Mouse (Mus musculus): ENCODE data around the gene Tlk2. TPM values are rescaled to one million over a fixed set of nuclear protein-coding genes. Genes with fewer than 3 reads are reported as not detected.

Gene Tlk2
- 47.1 and 48.3 TPM in 2 replicates for polyA plus RNA-seq (2012; rRNA removed)

DNA sequence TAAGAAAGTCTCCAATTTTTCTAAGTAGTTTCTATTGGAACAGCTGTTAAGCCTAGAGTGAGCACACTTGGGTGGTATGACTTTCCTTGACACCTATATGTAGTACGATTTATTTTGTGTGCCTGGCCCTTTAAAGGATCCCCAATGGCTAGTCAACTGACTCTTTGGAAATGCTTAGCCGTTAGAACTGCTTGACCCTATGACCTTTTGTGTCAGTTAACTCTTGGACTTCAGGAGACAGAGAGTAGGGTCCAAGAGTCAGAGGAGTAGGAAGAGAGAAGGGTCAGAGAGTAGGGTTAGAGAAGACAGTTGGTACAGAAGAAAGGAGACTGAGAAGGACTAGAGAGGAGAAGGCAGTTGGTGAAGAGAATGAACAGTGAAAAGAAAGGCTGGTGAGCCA is at the start of gene Tlk2:
Gene Tlk2 (plus strand): TSS at position 292 of the 400 bp plus-strand sequence.

GRCm38 (mm10) chr11:105146593-105146992 is 32.0 kb upstream of the Tlk2 start, which contains the start of gene Gm10842:
Gm10842 (plus strand) TSS chr11:105146893.

DNA sequence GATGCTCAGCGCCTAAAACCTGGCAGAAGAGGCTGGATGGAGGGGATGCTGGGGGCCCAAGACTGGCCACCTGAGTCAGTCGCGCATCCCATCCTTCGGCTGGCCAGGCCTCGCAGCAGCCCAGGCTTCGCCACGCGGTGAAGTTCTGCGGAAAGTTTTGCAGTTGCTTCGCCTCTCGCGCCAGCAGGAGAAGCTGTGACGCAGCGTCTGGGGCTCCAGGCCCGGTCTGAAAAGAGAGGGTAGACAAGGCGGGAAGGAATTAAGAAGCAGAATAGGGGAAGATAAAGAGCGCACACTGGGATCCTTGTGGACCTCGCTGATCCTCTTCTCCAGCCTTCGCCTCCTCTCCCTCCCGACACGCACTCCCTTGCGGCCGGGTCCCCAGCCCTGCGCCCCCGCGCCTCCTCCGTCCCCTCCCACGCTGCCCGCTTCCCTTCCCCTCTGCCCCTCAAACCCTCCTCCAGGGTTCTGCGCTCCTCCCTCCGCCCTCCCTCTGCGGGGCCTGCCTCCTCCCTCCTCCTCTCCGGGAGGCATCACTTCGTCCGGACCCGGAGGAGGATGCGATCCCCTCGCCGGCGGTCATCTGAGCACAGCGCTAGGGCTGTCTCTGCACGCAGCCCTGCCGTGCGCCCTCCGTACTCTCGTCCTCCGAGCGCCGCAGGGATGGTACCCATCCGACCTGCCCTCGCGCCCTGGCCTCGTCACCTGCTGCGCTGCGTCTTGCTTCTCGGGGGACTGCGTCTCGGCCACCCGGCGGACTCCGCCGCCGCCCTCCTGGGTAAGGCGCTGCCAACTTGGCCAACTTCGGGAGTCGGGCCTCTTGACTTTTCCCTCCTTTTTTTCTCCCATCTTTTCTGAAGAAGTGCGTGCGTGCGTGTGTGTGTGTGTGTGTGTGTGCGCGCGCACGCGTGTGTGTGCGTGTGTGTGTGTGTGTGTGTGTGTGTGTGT is 113.8 kb downstream of the Tlk2 start, which contains the start of gene Mrc2:
Gene Mrc2 (plus strand): TSS at position 520 of the 948 bp plus-strand sequence.

Other genes starting within 250 kb of the Tlk2 start
- 0.48 and 0.83 TPM in 2 replicates for gene Efcab3, start 115.2 kb upstream of the Tlk2 start, polyA plus RNA-seq (2012; rRNA removed)
- 35.2 and 36.3 TPM in 2 replicates for gene Mettl2, start 52.4 kb upstream of the Tlk2 start, polyA plus RNA-seq (2012; rRNA removed)
- not detected in 2 replicates for gene Gm10842, start 31.9 kb upstream of the Tlk2 start, polyA plus RNA-seq (2012; rRNA removed)
- 5.7 and 9.4 TPM in 2 replicates for gene Mrc2, start 113.8 kb downstream of the Tlk2 start, polyA plus RNA-seq (2012; rRNA removed)

Data from central nervous system, embryonic 18 days (tissue).